7 mouse cellular contexts compared by ENCODE assay signal in genomic region chr1:39446178-39446577, GRCm38 (mm10). TPM values are rescaled to one million over a fixed set of nuclear protein-coding genes. Genes with fewer than 3 reads are reported as not detected.
A peak's percentile ranks its signal among the peaks of the same experiment; 100 is the strongest.
DNase-seq lines count a peak whose midpoint lies in the region; ATAC-seq and TF ChIP-seq lines count a peak whose summit lies in the region.

No protein-coding gene starts in this region.

- H3K27ac ChIP-seq in midbrain, postnatal 0 days (ENCODE audit: low read depth, low read length), result no peak overlapping the region
- H3K27ac ChIP-seq in midbrain, embryonic 16.5 days (ENCODE audit: low read length), result no peak overlapping the region
- H3K27ac ChIP-seq in liver, embryonic 12.5 days, result peak overlapping the region; percentile 18; the same call in 1 of the 2 replicates
- no peak overlapping the region for H3K27ac ChIP-seq in thymus, adult 2 months (ENCODE audit: control insufficient read depth, insufficient read depth, low read length)

- WGBS in midbrain, postnatal 0 days, result 35% methylated on average over 5 of the region's 5 CpGs
- 37% methylated on average over 5 of the region's 5 CpGs for WGBS in midbrain, embryonic 16.5 days
- WGBS in liver, embryonic 12.5 days (ENCODE audit: insufficient replicate concordance), result 25% methylated on average over 5 of the region's 5 CpGs
- 91% methylated on average over 5 of the region's 5 CpGs for WGBS in thymus, adult 2 months

- TF ChIP-seq POLR2A in thymus, adult 2 months (IDR thresholded peaks at IDR 0.05; ENCODE audit: control insufficient read depth, extremely low read depth, insufficient read depth, low read length, poor library complexity), result no peak

- ATAC-seq in midbrain, postnatal 0 days (ENCODE audit: low FRiP score), result no peak
- ATAC-seq in midbrain, embryonic 16.5 days, result no peak
- peak; percentile 39; the same call in 1 of the 2 replicates for ATAC-seq in liver, embryonic 12.5 days
- no peak for ATAC-seq in monocyte, adult 5-6 weeks (replicated peaks; ENCODE audit: insufficient number of reproducible peaks, low FRiP score, low TSS enrichment, poor library complexity, severe bottlenecking)

- no peaks in the 10 kb centered on the region for H3K27me3 ChIP-seq in midbrain, postnatal 0 days (ENCODE audit: insufficient read depth, low read length)
- H3K27me3 ChIP-seq in midbrain, embryonic 16.5 days (ENCODE audit: control insufficient read depth, insufficient read depth, low read depth, low read length), result no peaks in the 10 kb centered on the region
- H3K27me3 ChIP-seq in liver, embryonic 12.5 days (replicated peaks), result no peaks in the 10 kb centered on the region
- H3K27me3 ChIP-seq in thymus, adult 2 months (ENCODE audit: control insufficient read depth, insufficient read depth, low read length), result no peaks in the 10 kb centered on the region

- H3K9ac ChIP-seq in midbrain, postnatal 0 days (replicated peaks; ENCODE audit: low read length, poor library complexity, severe bottlenecking), result no peak overlapping the region
- H3K9ac ChIP-seq in midbrain, embryonic 16.5 days (ENCODE audit: low read depth, low read length), result no peak overlapping the region
- H3K9ac ChIP-seq in liver, embryonic 12.5 days, result no peak overlapping the region

- no peak overlapping the region for H3K4me3 ChIP-seq in midbrain, postnatal 0 days (ENCODE audit: low read depth, low read length)
- H3K4me3 ChIP-seq in midbrain, embryonic 16.5 days (ENCODE audit: low read depth, low read length), result no peak overlapping the region
- H3K4me3 ChIP-seq in liver, embryonic 12.5 days, result no peak overlapping the region
- no peak overlapping the region for H3K4me3 ChIP-seq in thymus, adult 2 months (ENCODE audit: control insufficient read depth, insufficient read depth, low read length)

- H3K9me3 ChIP-seq in midbrain, postnatal 0 days (ENCODE audit: low read length), result no peaks in the 10 kb centered on the region
- no peaks in the 10 kb centered on the region for H3K9me3 ChIP-seq in midbrain, embryonic 16.5 days (replicated peaks; ENCODE audit: control insufficient read depth, low read length, poor library complexity, severe bottlenecking)
- no peaks in the 10 kb centered on the region for H3K9me3 ChIP-seq in liver, embryonic 12.5 days (replicated peaks)

- peak; percentile 39 for DNase-seq in midbrain, postnatal 0 days (ENCODE audit: low spot score)
- peak; percentile 49 to 57 for DNase-seq in frontal cortex, postnatal 10 days (ENCODE audit: low spot score in 2 of 2)
- DNase-seq in urinary bladder, postnatal 4 days (ENCODE audit: low spot score in 2 of 2), result no peak
- DNase-seq in thymus, adult 2 months, result no peak

- no peak overlapping the region for H3K4me2 ChIP-seq in midbrain, postnatal 0 days (ENCODE audit: low read depth, low read length, poor library complexity, severe bottlenecking)
- H3K4me2 ChIP-seq in midbrain, embryonic 16.5 days (ENCODE audit: low read length), result no peak overlapping the region
- peak overlapping the region; percentile 21; the same call in 1 of the 2 replicates for H3K4me2 ChIP-seq in liver, embryonic 12.5 days

- H3K4me1 ChIP-seq in midbrain, postnatal 0 days (ENCODE audit: insufficient read depth, low read length), result peaks cover 7% of the 10 kb centered on the region; the same call in 1 of the 2 replicates
- H3K4me1 ChIP-seq in midbrain, embryonic 16.5 days (ENCODE audit: control insufficient read depth, insufficient read depth, low read length), result peaks cover 16% of the 10 kb centered on the region
- H3K4me1 ChIP-seq in liver, embryonic 12.5 days, result peaks cover 86% of the 10 kb centered on the region
- H3K4me1 ChIP-seq in thymus, adult 2 months (replicated peaks; ENCODE audit: control insufficient read depth, insufficient read depth, low read length), result peaks cover 28% of the 10 kb centered on the region

- no peak for TF ChIP-seq CTCF in midbrain, postnatal 0 days (IDR thresholded peaks at IDR 0.05)
- no peak for TF ChIP-seq CTCF in thymus, adult 2 months (IDR thresholded peaks at IDR 0.05; ENCODE audit: borderline replicate concordance, control insufficient read depth, extremely low read depth, insufficient read depth, low read length, poor library complexity)

- no peaks in the 10 kb centered on the region for H3K36me3 ChIP-seq in midbrain, postnatal 0 days (ENCODE audit: insufficient read depth, low read length)
- no peaks in the 10 kb centered on the region for H3K36me3 ChIP-seq in midbrain, embryonic 16.5 days (ENCODE audit: control insufficient read depth, insufficient read depth, low read length)
- H3K36me3 ChIP-seq in liver, embryonic 12.5 days, result no peaks in the 10 kb centered on the region
- no peaks in the 10 kb centered on the region for H3K36me3 ChIP-seq in thymus, adult 2 months (ENCODE audit: control insufficient read depth, insufficient read depth, low read length)

RNA-seq across cellular contexts. Expression of gene Tbc1d8, which starts 32.4 kb away (rescaled TPM):
- 18.3 and 20.2 TPM in 2 replicates for total RNA-seq in midbrain, postnatal 0 days (2014; rRNA removed)
- 8.5 TPM in 2 replicates for polyA plus RNA-seq in midbrain, postnatal 0 days (2015; fragmentation: Nextera tagmentation; extraction: Ambion mirVana)
- polyA plus RNA-seq in midbrain, embryonic 16.5 days (2015; fragmentation: Nextera tagmentation; extraction: Ambion mirVana), result 11.7 and 12.6 TPM in 2 replicates
- 4.9 and 5.0 TPM in 2 replicates for polyA plus RNA-seq in liver, embryonic 12.5 days (2016; fragmentation: Nextera tagmentation; extraction: Ambion mirVana)
- polyA plus RNA-seq in thymus, adult 2 months (2012; rRNA removed), result 24.7 and 26.8 TPM in 2 replicates
- total RNA-seq in monocyte, adult 5-6 weeks (2017), result 39.0 to 79.2 TPM (median 41.9 TPM) in 3 replicates

Comparison
In these comparisons a context has a peak if more than half of its experiments do, and no peak if none do; other contexts are left out.
1. DNase-seq: peak in midbrain, postnatal 0 days (single experiment) and frontal cortex, postnatal 10 days (2 of 2); none in urinary bladder, postnatal 4 days (0 of 2) and thymus, adult 2 months (single experiment).